Mouse (Mus musculus) heart, embryonic 14.5 days (tissue): ENCODE measurements around the gene Rab3gap2. TPM values are rescaled to one million over a fixed set of nuclear protein-coding genes. Genes with fewer than 3 reads are reported as not detected.

ENCODE experiments used
- ATAC-seq: fragments of 200-750 bp; cut with Nextera tagmentation; 2 replicates; pipeline ENCODE4 v1.8.0; 2017; ENCODE audit warnings: low read depth, moderate TSS enrichment; ENCODE audit not compliant: insufficient number of reproducible peaks, insufficient read depth, low FRiP score
- H3K27ac ChIP-seq, 2 experiments: fragments of 200-500 bp in 1 of 2; fragments of 300-500 bp in 1 of 2; sonication (generic) in 1 of 2; replicated peaks in 1 of 2; 2 replicates each; pipeline ENCODE4 v1.5.1; 2012 to 2014; ENCODE audit warnings: low read depth in 2 of 2, low read length in 2 of 2, control low read depth in 1 of 2, mild to moderate bottlenecking in 1 of 2, mixed read lengths in 1 of 2; ENCODE audit not compliant: control insufficient read depth in 1 of 2, insufficient read depth in 1 of 2
- H3K27me3 ChIP-seq: fragments of 300-500 bp; sonication (generic); 2 replicates; pipeline ENCODE4 v1.6.1; 2014; ENCODE audit warnings: mild to moderate bottlenecking, low read length, control low read depth; ENCODE audit not compliant: control insufficient read depth, insufficient read depth
- H3K36me3 ChIP-seq: fragments of 300-500 bp; sonication (generic); 2 replicates; pipeline ENCODE4 v1.6.1; 2014; ENCODE audit warnings: mild to moderate bottlenecking, control low read depth, low read length, mixed read lengths; ENCODE audit not compliant: control insufficient read depth, insufficient read depth
- H3K4me1 ChIP-seq, 2 experiments: fragments of 200-500 bp in 1 of 2; fragments of 300-500 bp in 1 of 2; sonication (generic) in 1 of 2; 2 replicates each; pipeline ENCODE4 v1.6.1; 2012 to 2014; ENCODE audit warnings: low read length in 2 of 2, control low read depth in 1 of 2, mixed read lengths in 1 of 2; ENCODE audit not compliant: control insufficient read depth in 2 of 2, insufficient read depth in 2 of 2
- H3K4me2 ChIP-seq: fragments of 300-500 bp; sonication (generic); 2 replicates; pipeline ENCODE4 v1.6.1; 2014; ENCODE audit warnings: mild to moderate bottlenecking, low read length
- H3K4me3 ChIP-seq, 2 experiments: fragments of 200-500 bp in 1 of 2; fragments of 300-500 bp in 1 of 2; sonication (generic) in 1 of 2; 2 replicates each; pipeline ENCODE4 v1.5.1; 2012 to 2014; ENCODE audit warnings: low read length in 2 of 2, mild to moderate bottlenecking in 2 of 2, control low read depth in 1 of 2, low read depth in 1 of 2, moderate library complexity in 1 of 2; ENCODE audit not compliant: control insufficient read depth in 1 of 2, insufficient read depth in 1 of 2
- H3K9ac ChIP-seq: fragments of 300-500 bp; sonication (generic); 2 replicates; pipeline ENCODE4 v1.6.1; 2014; ENCODE audit warnings: mild to moderate bottlenecking, low read length
- H3K9me3 ChIP-seq: fragments of 300-500 bp; sonication (generic); 2 replicates; pipeline ENCODE4 v1.6.1; 2016; ENCODE audit warnings: low read length, control low read depth; ENCODE audit not compliant: control insufficient read depth
- WGBS: fragments of 180-500 bp; shearing (Covaris S2); extraction: QIAGEN DNeasy Blood & Tissue Kit; methylation state at CpG from one replicate; pipeline ENCODE4 v1.1.7; 2014; 5-methylcytosine and 5-hydroxymethylcytosine counted together
- polyA plus RNA-seq: library from polyadenylated mRNA; unstranded; fragments of >200 nt; fragmentation: Nextera tagmentation; extraction: Ambion mirVana; gene quantifications from 2 replicates; pipeline ENCODE4 v1.2.1, GENCODE M21; 2014

Gene Rab3gap2
- polyA plus RNA-seq, 1 experiment from 2014 or later, result 17.8 TPM

GRCm38 (mm10) chr1:185270403-185271097 is 66.6 kb downstream of the Rab3gap2 start:
- Histone ChIP-seq H3K4me1 (peaks cover 0 to 2% of the 10 kb centered on the region in 2 experiments; a peak in 2 of 4 replicates), H3K4me3 (no peak overlapping the region), H3K4me2 (no peak overlapping the region), H3K27ac (no peak overlapping the region), H3K9me3 (no peaks in the 10 kb centered on the region), H3K27me3 (no peaks in the 10 kb centered on the region), H3K9ac (no peak overlapping the region), H3K36me3 (peaks cover 65% of the 10 kb centered on the region)
- no peak for ATAC-seq
- WGBS, result 96% methylated on average over 8 of the region's 8 CpGs

DNA sequence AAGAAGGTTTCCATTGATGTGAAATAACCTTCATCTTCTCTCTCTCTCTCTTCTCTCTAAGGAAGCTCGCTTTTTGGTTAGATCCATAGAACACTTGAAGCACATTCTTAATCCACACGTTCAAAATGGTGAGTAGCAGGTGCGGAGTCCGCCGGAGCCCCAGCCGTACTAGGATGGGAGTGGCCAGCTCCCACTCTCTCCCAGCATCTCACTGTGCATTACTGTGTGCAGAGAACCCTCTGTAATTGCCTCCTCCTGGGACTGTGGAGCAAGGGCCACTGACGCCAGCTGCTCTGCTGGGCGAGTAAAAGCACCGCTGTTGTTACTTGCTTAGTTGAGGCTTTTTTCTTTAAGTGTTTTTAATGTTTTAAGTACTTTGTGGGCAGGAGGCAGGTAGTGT is 67.5 kb downstream of the Rab3gap2 start:
- H3K36me3 ChIP-seq, result peaks cover 65% of the 10 kb centered on the region

DNA sequence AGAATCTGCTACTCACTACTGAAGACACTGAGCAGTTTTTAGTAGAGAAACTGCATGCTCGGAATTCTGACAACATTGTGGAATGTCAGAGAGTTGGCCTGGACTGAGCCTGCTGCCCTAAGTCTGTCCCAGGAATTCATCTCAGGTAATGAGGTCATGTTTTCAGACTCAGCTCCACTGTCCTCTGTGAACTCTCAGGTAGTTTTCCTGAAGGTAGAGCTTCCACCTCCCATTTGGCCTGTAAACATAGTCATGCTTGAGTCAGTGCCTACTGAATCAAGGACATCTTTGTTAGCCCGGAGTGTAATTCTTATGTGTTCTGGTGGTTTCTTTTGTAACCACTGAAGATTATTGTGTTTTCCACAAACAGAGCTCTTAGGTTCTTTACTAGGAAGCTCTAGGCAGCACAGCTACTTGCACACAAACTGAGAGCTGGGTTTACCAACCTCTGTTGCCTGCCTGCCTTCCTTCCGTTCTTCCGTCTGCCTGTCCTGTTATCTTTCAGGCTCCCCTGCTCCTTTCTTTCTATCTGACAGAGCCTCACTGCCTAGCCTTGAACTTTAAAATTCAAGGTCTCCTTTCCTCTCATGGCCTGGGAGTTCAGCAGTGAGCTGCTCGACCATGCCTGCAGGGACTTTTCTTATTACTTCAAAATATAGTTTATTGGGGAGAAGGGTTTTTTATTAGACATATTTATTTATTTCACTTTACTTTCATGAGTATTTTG is 71.1 kb downstream of the Rab3gap2 start:
- H3K27me3 ChIP-seq, result no peaks in the 10 kb centered on the region
- H3K27ac ChIP-seq, result peak overlapping the region; percentile 1 to 27; a peak in 1 of 4 replicates
- H3K4me2 ChIP-seq, result no peak overlapping the region
- no peak overlapping the region for H3K4me3 ChIP-seq
- no peak overlapping the region for H3K9ac ChIP-seq
- peaks cover 77% of the 10 kb centered on the region for H3K36me3 ChIP-seq
- no peak for ATAC-seq
- no peaks in the 10 kb centered on the region for H3K9me3 ChIP-seq
- peaks cover 2 to 4% of the 10 kb centered on the region in 2 experiments; a peak in 2 of 4 replicates for H3K4me1 ChIP-seq
- 63% methylated on average over 5 of the region's 5 CpGs for WGBS

More for the DNA sequence above, 67.5 kb downstream of the Rab3gap2 start:
- no peak overlapping the region for H3K4me2 ChIP-seq
- H3K27me3 ChIP-seq, result no peaks in the 10 kb centered on the region
- no peaks in the 10 kb centered on the region for H3K9me3 ChIP-seq
- H3K4me1 ChIP-seq, result peaks cover 0 to 2% of the 10 kb centered on the region in 2 experiments; a peak in 2 of 4 replicates
- H3K27ac ChIP-seq, result no peak overlapping the region
- WGBS, result 94% methylated on average over 9 of the region's 9 CpGs
- H3K9ac ChIP-seq, result no peak overlapping the region
- no peak overlapping the region for H3K4me3 ChIP-seq
- ATAC-seq, result no peak

GRCm38 (mm10) chr1:185275976-185276375 is 72.1 kb downstream of the Rab3gap2 start:
- peaks cover 81% of the 10 kb centered on the region for H3K36me3 ChIP-seq
- H3K9ac ChIP-seq, result no peak overlapping the region
- no peak overlapping the region for H3K27ac ChIP-seq
- no peaks in the 10 kb centered on the region for H3K27me3 ChIP-seq
- H3K4me3 ChIP-seq, result no peak overlapping the region
- 67% methylated on average over 7 of the region's 7 CpGs for WGBS
- H3K4me1 ChIP-seq, result peaks cover 2 to 4% of the 10 kb centered on the region in 2 experiments; a peak in 2 of 4 replicates
- ATAC-seq, result no peak
- H3K4me2 ChIP-seq, result no peak overlapping the region
- H3K9me3 ChIP-seq, result no peaks in the 10 kb centered on the region

GRCm38 (mm10) chr1:185277022-185277421 is 73.1 kb downstream of the Rab3gap2 start:
- Histone ChIP-seq H3K9ac (no peak overlapping the region), H3K4me1 (peaks cover 2 to 4% of the 10 kb centered on the region in 2 experiments; a peak in 2 of 4 replicates), H3K9me3 (no peaks in the 10 kb centered on the region), H3K4me3 (no peak overlapping the region), H3K27ac (no peak overlapping the region), H3K27me3 (no peaks in the 10 kb centered on the region), H3K36me3 (peaks cover 80% of the 10 kb centered on the region), H3K4me2 (no peak overlapping the region)
- ATAC-seq, result no peak
- WGBS, result 56% methylated on average over 11 of the region's 11 CpGs

DNA sequence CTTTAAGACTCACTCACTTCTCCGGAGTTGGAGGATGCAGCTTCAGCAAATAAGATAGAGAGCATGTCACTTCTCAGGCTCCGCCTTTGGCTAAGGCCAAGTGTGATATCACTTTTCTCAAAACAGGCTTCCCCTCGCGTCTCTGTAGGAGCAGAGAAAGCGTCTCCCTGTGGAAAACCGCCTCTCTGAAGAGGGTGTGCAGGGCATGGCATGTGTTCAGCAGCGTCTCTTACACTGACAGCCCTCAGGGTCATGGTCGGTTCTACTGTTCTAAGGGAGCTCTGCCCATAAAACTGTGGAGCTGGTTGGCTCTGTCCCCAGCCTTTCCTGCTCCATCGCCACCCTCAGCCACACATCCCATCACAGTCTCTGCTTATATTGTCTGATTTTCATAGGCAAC is 75.4 kb downstream of the Rab3gap2 start:
- Histone ChIP-seq H3K9me3 (no peaks in the 10 kb centered on the region), H3K27ac (no peak overlapping the region), H3K36me3 (peaks cover 88% of the 10 kb centered on the region), H3K4me2 (no peak overlapping the region), H3K9ac (no peak overlapping the region), H3K27me3 (no peaks in the 10 kb centered on the region), H3K4me3 (no peak overlapping the region), H3K4me1 (peaks cover 3 to 8% of the 10 kb centered on the region in 2 experiments; a peak in 3 of 4 replicates)
- no peak for ATAC-seq
- 51% methylated on average over 9 of the region's 9 CpGs for WGBS

DNA sequence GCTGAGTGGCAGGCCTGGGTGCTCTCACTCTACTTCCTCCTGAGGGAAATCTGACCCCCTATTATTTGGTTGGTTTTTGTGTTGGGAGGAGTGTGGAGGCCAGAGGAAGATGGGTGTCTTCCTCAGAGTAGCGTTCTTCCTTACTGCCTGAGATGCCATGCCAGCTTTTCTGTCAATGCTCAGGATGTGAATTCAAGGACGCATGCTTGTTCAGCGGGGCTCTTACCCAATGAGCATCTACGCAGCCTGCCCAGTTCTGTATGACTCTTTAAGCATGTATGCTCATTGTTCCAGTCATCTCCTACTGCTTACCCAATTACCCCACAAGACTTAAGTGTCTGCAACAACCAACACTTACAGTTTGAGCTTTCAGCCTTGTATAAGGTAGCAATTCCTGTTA is 76.7 kb downstream of the Rab3gap2 start:
- H3K9ac ChIP-seq, result no peak overlapping the region
- H3K4me2 ChIP-seq, result no peak overlapping the region
- no peak overlapping the region for H3K4me3 ChIP-seq
- 95% methylated on average over 4 of the region's 4 CpGs for WGBS
- no peak for ATAC-seq
- no peaks in the 10 kb centered on the region for H3K9me3 ChIP-seq
- peaks cover 7 to 19% of the 10 kb centered on the region in 2 experiments for H3K4me1 ChIP-seq
- H3K36me3 ChIP-seq, result peaks cover 86% of the 10 kb centered on the region
- H3K27ac ChIP-seq, result no peak overlapping the region
- no peaks in the 10 kb centered on the region for H3K27me3 ChIP-seq
